In the genomic region with DNA sequence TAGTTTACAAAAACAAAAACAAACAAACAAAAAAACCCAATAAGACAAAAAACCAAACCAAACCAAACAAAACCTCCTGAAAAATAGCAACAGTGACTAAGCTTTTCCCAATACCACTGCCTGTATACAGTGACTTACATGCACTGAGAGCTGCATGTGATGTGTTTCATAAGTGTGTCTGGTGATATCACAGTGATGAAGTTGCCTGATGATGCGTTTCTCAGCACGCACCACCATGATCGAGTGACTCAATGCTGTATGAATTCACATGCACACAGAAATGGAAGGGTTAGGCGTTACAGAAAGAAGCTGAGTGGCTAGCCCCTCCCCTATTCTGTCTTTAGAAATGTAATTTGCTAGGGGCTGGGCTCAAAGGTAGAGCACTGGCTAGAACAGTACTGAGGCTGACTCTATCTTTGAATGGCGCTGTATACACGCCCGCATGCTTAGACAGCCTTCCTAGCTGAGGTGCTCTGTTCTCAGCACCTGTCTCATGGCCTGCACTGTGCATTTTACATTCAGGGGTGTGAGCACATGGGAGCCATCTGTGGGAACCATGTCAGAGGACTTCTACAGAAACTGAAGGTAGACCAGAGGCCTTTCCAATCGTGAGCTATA, we compare ENCODE assay signal across 7 mouse cellular contexts. TPM values are rescaled to one million over a fixed set of nuclear protein-coding genes. Genes with fewer than 3 reads are reported as not detected.
DNase-seq lines count a peak whose midpoint lies in the region; ATAC-seq and TF ChIP-seq lines count a peak whose summit lies in the region.

No protein-coding gene starts in this region.

- no peaks in the 10 kb centered on the region for H3K36me3 ChIP-seq in hindbrain, embryonic 11.5 days (ENCODE audit: control insufficient read depth, insufficient read depth, low read length)
- no peaks in the 10 kb centered on the region for H3K36me3 ChIP-seq in hindbrain, embryonic 10.5 days
- H3K36me3 ChIP-seq in ES-E14 (ENCODE audit: control insufficient read depth, insufficient read depth, low read length, poor library complexity, severe bottlenecking), result no peaks in the 10 kb centered on the region
- no peaks in the 10 kb centered on the region for H3K36me3 ChIP-seq in hindbrain, postnatal 0 days (ENCODE audit: insufficient read depth, low read length)

- H3K9me3 ChIP-seq in hindbrain, embryonic 11.5 days (ENCODE audit: control insufficient read depth, low read length), result no peaks in the 10 kb centered on the region
- 0 out of 2 replicates have a peak, but pooled peaks cover 7% of the 10 kb centered on the region for H3K9me3 ChIP-seq in hindbrain, embryonic 10.5 days
- H3K9me3 ChIP-seq in ES-E14 (ENCODE audit: control insufficient read depth, insufficient read depth, low read depth, low read length), result no peaks in the 10 kb centered on the region
- no peaks in the 10 kb centered on the region for H3K9me3 ChIP-seq in hindbrain, postnatal 0 days (ENCODE audit: low read length)

- no peak overlapping the region for H3K27ac ChIP-seq in hindbrain, embryonic 11.5 days (ENCODE audit: low read depth, low read length)
- H3K27ac ChIP-seq in hindbrain, embryonic 10.5 days, result no peak overlapping the region
- no peak overlapping the region for H3K27ac ChIP-seq in ES-E14 (ENCODE audit: insufficient read depth, low read depth, low read length, poor library complexity, severe bottlenecking)
- H3K27ac ChIP-seq in hindbrain, postnatal 0 days, result peak overlapping the region; percentile 57; the same call in 1 of the 2 replicates

- ATAC-seq in hindbrain, embryonic 11.5 days (ENCODE audit: low FRiP score), result peak; percentile 36; the same call in 1 of the 2 replicates
- peak; percentile 34; the same call in 1 of the 2 replicates for ATAC-seq in hindbrain, postnatal 0 days

- no peak for TF ChIP-seq CTCF in hindbrain, postnatal 0 days (IDR thresholded peaks at IDR 0.05; ENCODE audit: low read depth)

- no peak overlapping the region for H3K9ac ChIP-seq in hindbrain, embryonic 11.5 days (ENCODE audit: low read depth, low read length)
- H3K9ac ChIP-seq in ES-E14 (ENCODE audit: insufficient read depth, low read depth, low read length, poor library complexity, severe bottlenecking), result no peak overlapping the region
- no peak overlapping the region for H3K9ac ChIP-seq in hindbrain, postnatal 0 days (replicated peaks; ENCODE audit: low read length)

- H3K27me3 ChIP-seq in hindbrain, embryonic 11.5 days (ENCODE audit: control insufficient read depth, insufficient read depth, low read length), result no peaks in the 10 kb centered on the region
- H3K27me3 ChIP-seq in hindbrain, embryonic 10.5 days (ENCODE audit: insufficient read depth, poor library complexity, severe bottlenecking), result no peaks in the 10 kb centered on the region
- no peaks in the 10 kb centered on the region for H3K27me3 ChIP-seq in hindbrain, postnatal 0 days (ENCODE audit: insufficient read depth, low read length)

- H3K4me1 ChIP-seq in hindbrain, embryonic 11.5 days (replicated peaks; ENCODE audit: control insufficient read depth, insufficient read depth, low read length), result no peaks in the 10 kb centered on the region
- 0 out of 2 replicates have a peak, but pooled peaks cover 3% of the 10 kb centered on the region for H3K4me1 ChIP-seq in hindbrain, embryonic 10.5 days (replicated peaks)
- H3K4me1 ChIP-seq in ES-E14 (ENCODE audit: control insufficient read depth in 2 of 2, insufficient read depth in 2 of 2, low read length in 2 of 2, poor library complexity in 1 of 2), result peaks cover 6 to 13% of the 10 kb centered on the region in 2 experiments; a peak in 3 of 4 replicates
- peaks cover 6% of the 10 kb centered on the region; the same call in 1 of the 2 replicates for H3K4me1 ChIP-seq in hindbrain, postnatal 0 days (ENCODE audit: insufficient read depth, low read length)

- 93% methylated on average over 8 of the region's 8 CpGs for WGBS in hindbrain, embryonic 11.5 days
- WGBS in hindbrain, embryonic 10.5 days, result 88% methylated on average over 8 of the region's 8 CpGs
- WGBS in hindbrain, postnatal 0 days, result 65% methylated on average over 8 of the region's 8 CpGs

- H3K4me3 ChIP-seq in hindbrain, embryonic 11.5 days (ENCODE audit: low read depth, low read length), result no peak overlapping the region
- no peak overlapping the region for H3K4me3 ChIP-seq in hindbrain, embryonic 10.5 days
- no peak overlapping the region for H3K4me3 ChIP-seq in ES-E14 (ENCODE audit: insufficient read depth in 1 of 2, low read depth in 1 of 2, low read length in 2 of 2, poor library complexity in 1 of 2, severe bottlenecking in 1 of 2)
- no peak overlapping the region for H3K4me3 ChIP-seq in hindbrain, postnatal 0 days (ENCODE audit: low read length)

- in situ Hi-C loops in ES-E14 (cut with MboI; ENCODE audit: low sequenced_read_pairs in 2 of 2, unreplicated experiment in 2 of 2), result no loop called here

- H3K4me2 ChIP-seq in hindbrain, embryonic 11.5 days (replicated peaks; ENCODE audit: low read depth, low read length), result no peak overlapping the region
- no peak overlapping the region for H3K4me2 ChIP-seq in hindbrain, postnatal 0 days (ENCODE audit: low read depth, low read length)

- no peak for DNase-seq in hindbrain, embryonic 11.5 days (ENCODE audit: low spot score)
- no peak for DNase-seq in hindbrain, embryonic 10.5 days (ENCODE audit: low spot score)
- DNase-seq in ES-E14 (ENCODE audit: low read depth, low spot score) (peak; percentile 35), ZHBTc4 (ENCODE audit: low read depth, low spot score) (peak; percentile 78)
- peak; percentile 10 for DNase-seq in hindbrain, postnatal 0 days (ENCODE audit: low spot score)
- DNase-seq in urinary bladder, postnatal 36 days (ENCODE audit: low spot score in 2 of 2), result no peak
- DNase-seq in thymus, postnatal 25 days, result no peak

TF ChIP-seq in ES-E14, 5 proteins besides CTCF, POLR2A, EP300 and RAD21:
- no peak for TF ChIP-seq MAFK (IDR thresholded peaks at IDR 0.05; ENCODE audit: insufficient read depth, low read depth, low read length)
- TF ChIP-seq HCFC1 (IDR thresholded peaks at IDR 0.05; ENCODE audit: borderline replicate concordance, insufficient read depth, low read length), result no peak
- TF ChIP-seq ZC3H11A (IDR thresholded peaks at IDR 0.05; ENCODE audit: borderline replicate concordance, low read depth, low read length), result no peak
- no peak for TF ChIP-seq CHD2 (IDR thresholded peaks at IDR 0.05; ENCODE audit: low read depth, low read length)
- TF ChIP-seq ZNF384 (IDR thresholded peaks at IDR 0.05; ENCODE audit: low read depth, low read length), result no peak

RNA-seq across cellular contexts. Expression of a gene that starts 44.9 kb away (rescaled TPM):
- 12.8 and 18.9 TPM in 2 replicates for polyA plus RNA-seq in hindbrain, embryonic 11.5 days (2014; fragmentation: Nextera tagmentation; extraction: Ambion mirVana)
- 8.0 and 9.4 TPM in 2 replicates for polyA plus RNA-seq in hindbrain, embryonic 10.5 days (2016; fragmentation: Nextera tagmentation; extraction: Ambion mirVana)
- 71.7 and 77.4 TPM in 2 replicates for total RNA-seq in ES-E14 (2012; rRNA removed)
- 29.3 and 30.4 TPM in 2 replicates for total RNA-seq in hindbrain, postnatal 0 days (2014; rRNA removed)
- polyA plus RNA-seq in hindbrain, postnatal 0 days (2015; fragmentation: Nextera tagmentation; extraction: Ambion mirVana), result 5.1 and 5.9 TPM in 2 replicates

Comparison
In these comparisons a context has a peak if more than half of its experiments do, and no peak if none do; other contexts are left out.
1. DNase-seq: peak in ES-E14 (single experiment), ZHBTc4 (single experiment) and hindbrain, postnatal 0 days (single experiment); none in hindbrain, embryonic 11.5 days (single experiment), hindbrain, embryonic 10.5 days (single experiment), urinary bladder, postnatal 36 days (0 of 2) and thymus, postnatal 25 days (single experiment).